Mouse (Mus musculus): ENCODE results near the gene Mfrp. TPM values are rescaled to one million over a fixed set of nuclear protein-coding genes. Genes with fewer than 3 reads are reported as not detected.
A peak's percentile ranks its signal among the peaks of the same experiment; 100 is the strongest.

Mfrp gene
- polyA plus RNA-seq, 1 experiment from 2014 or later = 0.18 TPM

DNA sequence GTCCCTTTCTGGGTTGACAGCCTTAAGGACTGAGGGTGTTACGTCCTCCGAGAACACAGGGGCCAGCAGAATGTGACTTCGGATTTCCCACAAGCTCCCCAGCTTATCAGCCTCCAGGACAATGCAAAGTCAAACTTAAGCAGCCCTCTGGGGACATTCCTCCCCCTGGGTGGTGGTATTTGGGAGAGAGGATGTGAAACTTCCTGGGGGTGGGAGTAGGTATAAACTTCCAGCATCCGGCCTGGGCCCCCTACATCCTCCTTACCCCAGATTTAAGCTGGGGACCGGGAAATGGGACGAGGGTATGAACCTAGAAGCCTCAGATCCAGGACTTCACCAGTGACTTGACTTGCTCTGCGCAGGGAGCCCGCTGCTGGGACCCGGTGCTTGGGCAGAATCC, 28.1 kb downstream of the Mfrp start:
- H3K27ac ChIP-seq (ENCODE audit: low read depth) = peak overlapping the region; percentile 89
- H3K27me3 ChIP-seq (replicated peaks; ENCODE audit: control insufficient read depth, insufficient read depth, low read length) = peaks cover 15% of the 10 kb centered on the region; the same call in 1 of the 2 replicates
- H3K4me3 ChIP-seq (ENCODE audit: low read depth, low read length) = peak overlapping the region; percentile 33
- H3K36me3 ChIP-seq (ENCODE audit: control insufficient read depth, insufficient read depth, low read length) = no peaks in the 10 kb centered on the region
- WGBS = 5% methylated on average over 9 of the region's 9 CpGs
- H3K4me1 ChIP-seq (replicated peaks; ENCODE audit: control insufficient read depth, insufficient read depth, low read length) = peaks cover 44% of the 10 kb centered on the region
- no peaks in the 10 kb centered on the region for H3K9me3 ChIP-seq (ENCODE audit: control insufficient read depth, low read length)
- DNase-seq (ENCODE audit: low spot score) (no peak), ATAC-seq (replicated peaks; ENCODE audit: low FRiP score, low TSS enrichment, low read depth) (no peak)
- H3K9ac ChIP-seq (ENCODE audit: low read length) = peak overlapping the region; percentile 43
- H3K4me2 ChIP-seq (ENCODE audit: low read length) = peak overlapping the region; percentile 81

DNA sequence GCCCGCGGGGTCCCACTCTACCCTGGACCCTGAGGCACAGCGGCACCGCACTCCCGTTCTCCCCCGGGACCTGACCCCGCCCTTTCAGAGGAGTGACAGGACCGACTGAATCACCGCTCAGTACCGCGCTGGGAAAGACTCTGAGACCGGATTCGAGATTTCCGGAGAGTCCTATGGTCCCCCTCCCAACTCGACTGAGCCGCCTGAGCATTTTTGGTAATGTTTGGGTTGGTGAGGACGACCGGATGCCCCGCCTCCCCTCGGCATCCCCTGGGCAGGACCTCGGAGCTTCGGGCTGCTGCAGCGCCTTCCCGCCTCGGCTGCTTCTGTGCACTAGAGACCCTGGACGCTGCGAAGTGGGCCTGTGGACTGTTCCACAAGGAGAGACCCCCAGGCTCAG, 28.5 kb downstream of the Mfrp start:
- H3K27ac ChIP-seq (ENCODE audit: low read depth) = peak overlapping the region; percentile 89
- no peaks in the 10 kb centered on the region for H3K36me3 ChIP-seq (ENCODE audit: control insufficient read depth, insufficient read depth, low read length)
- ATAC-seq (replicated peaks; ENCODE audit: low FRiP score, low TSS enrichment, low read depth) (peak; percentile 59), DNase-seq (ENCODE audit: low spot score) (peak; percentile 85)
- under 1% methylated on average over 27 of the region's 27 CpGs for WGBS
- peak overlapping the region; percentile 33 for H3K4me3 ChIP-seq (ENCODE audit: low read depth, low read length)
- peaks cover 46% of the 10 kb centered on the region for H3K4me1 ChIP-seq (replicated peaks; ENCODE audit: control insufficient read depth, insufficient read depth, low read length)
- H3K9ac ChIP-seq (ENCODE audit: low read length) = peak overlapping the region; percentile 43
- H3K9me3 ChIP-seq (ENCODE audit: control insufficient read depth, low read length) = no peaks in the 10 kb centered on the region
- peak overlapping the region; percentile 81 for H3K4me2 ChIP-seq (ENCODE audit: low read length)
- peaks cover 15% of the 10 kb centered on the region; the same call in 1 of the 2 replicates for H3K27me3 ChIP-seq (replicated peaks; ENCODE audit: control insufficient read depth, insufficient read depth, low read length)

DNA sequence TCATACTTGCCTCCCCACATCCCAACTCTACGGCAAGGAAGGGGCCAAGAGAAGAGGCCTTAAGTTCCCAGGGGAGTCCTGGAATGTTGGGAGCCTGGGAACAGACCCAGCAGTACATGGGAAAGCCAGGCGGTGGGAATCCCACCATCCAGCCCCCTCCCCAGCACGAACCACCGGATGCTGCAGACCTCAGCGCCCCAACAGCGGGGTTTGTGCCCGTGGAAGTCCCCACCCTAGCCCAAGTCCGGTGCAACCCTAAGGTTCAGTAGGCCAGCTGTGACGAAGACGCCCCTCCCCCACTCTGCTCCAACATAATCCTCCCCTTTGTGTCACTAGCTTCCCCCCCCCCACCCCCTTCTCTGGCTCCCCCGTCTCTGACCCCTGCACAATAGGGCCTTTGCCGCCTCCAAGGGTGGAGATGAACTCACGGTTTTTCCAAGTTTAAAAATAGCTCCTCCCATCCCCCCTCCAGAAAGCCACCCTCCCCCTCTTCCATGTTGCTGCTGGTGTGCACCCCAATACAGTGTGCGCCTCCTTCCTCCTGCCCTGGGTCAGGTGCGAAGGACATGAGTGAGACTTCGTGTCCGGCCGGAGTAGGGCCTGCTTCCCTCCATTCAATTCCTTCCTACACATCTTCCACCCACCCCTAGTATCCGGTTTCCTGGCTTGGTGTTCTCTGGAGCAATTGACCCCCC, 29.2 kb downstream of the Mfrp start:
- Histone ChIP-seq H3K36me3 (ENCODE audit: control insufficient read depth, insufficient read depth, low read length) (no peaks in the 10 kb centered on the region), H3K9me3 (ENCODE audit: control insufficient read depth, low read length) (no peaks in the 10 kb centered on the region), H3K27ac (ENCODE audit: low read depth) (peak overlapping the region; percentile 89), H3K4me2 (ENCODE audit: low read length) (peak overlapping the region; percentile 81), H3K27me3 (replicated peaks; ENCODE audit: control insufficient read depth, insufficient read depth, low read length) (peaks cover 15% of the 10 kb centered on the region; the same call in 1 of the 2 replicates), H3K9ac (ENCODE audit: low read length) (peak overlapping the region; percentile 43; the same call in 1 of the 2 replicates), H3K4me3 (ENCODE audit: low read depth, low read length) (no peak overlapping the region), H3K4me1 (replicated peaks; ENCODE audit: control insufficient read depth, insufficient read depth, low read length) (peaks cover 51% of the 10 kb centered on the region)
- 25% methylated on average over 19 of the region's 19 CpGs for WGBS
- ATAC-seq (replicated peaks; ENCODE audit: low FRiP score, low TSS enrichment, low read depth) (peak; percentile 20), DNase-seq (ENCODE audit: low spot score) (no peak)

DNA sequence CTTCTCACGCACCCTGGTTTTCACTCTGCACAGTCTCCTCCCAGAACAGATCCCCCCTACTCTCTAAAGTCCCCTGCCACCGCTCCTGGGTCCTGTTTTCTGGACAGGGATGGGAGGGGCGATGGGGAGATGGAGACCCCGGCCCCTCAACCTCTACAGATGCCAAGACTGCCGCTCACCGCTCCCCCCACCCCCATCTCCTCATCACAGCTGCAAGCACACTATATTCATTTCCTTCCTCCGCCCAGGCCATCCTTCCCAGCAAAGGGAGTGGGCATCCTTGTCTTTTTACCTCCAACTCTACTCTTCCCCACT, 29.7 kb downstream of the Mfrp start:
- Histone ChIP-seq H3K27ac (ENCODE audit: low read depth) (peak overlapping the region; percentile 89; the same call in 1 of the 2 replicates), H3K4me3 (ENCODE audit: low read depth, low read length) (no peak overlapping the region), H3K4me2 (ENCODE audit: low read length) (peak overlapping the region; percentile 81; the same call in 1 of the 2 replicates), H3K9ac (ENCODE audit: low read length) (no peak overlapping the region), H3K36me3 (ENCODE audit: control insufficient read depth, insufficient read depth, low read length) (no peaks in the 10 kb centered on the region), H3K9me3 (ENCODE audit: control insufficient read depth, low read length) (no peaks in the 10 kb centered on the region), H3K4me1 (replicated peaks; ENCODE audit: control insufficient read depth, insufficient read depth, low read length) (peaks cover 55% of the 10 kb centered on the region), H3K27me3 (replicated peaks; ENCODE audit: control insufficient read depth, insufficient read depth, low read length) (peaks cover 19% of the 10 kb centered on the region; the same call in 1 of the 2 replicates)
- ATAC-seq (replicated peaks; ENCODE audit: low FRiP score, low TSS enrichment, low read depth) = no peak
- WGBS = 43% methylated on average over 7 of the region's 7 CpGs
- no peak for DNase-seq (ENCODE audit: low spot score)

DNA sequence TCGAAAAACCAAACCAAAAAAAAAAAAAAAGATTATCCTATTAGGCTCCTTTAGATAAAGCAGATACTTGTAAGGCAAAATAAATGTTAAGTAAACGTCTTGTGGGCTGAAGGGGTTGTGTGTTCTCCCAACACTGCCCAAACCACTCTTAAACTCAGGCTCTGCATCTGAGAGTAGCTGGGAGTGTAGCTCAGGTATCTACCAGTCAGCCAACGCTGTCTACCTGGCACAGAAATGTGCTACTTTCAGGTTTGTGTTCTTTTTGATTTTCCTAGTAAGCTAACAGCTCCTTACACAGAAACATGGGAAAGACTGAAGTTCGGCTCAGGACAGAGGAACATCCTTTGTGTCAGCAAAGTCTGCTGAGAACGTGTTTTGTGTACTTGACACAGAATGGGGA, 30.7 kb downstream of the Mfrp start:
- H3K4me1 ChIP-seq (replicated peaks; ENCODE audit: control insufficient read depth, insufficient read depth, low read length) = peaks cover 54% of the 10 kb centered on the region
- ATAC-seq (replicated peaks; ENCODE audit: low FRiP score, low TSS enrichment, low read depth) (no peak), DNase-seq (ENCODE audit: low spot score) (no peak)
- WGBS = 56% methylated on average over 5 of the region's 5 CpGs
- no peak overlapping the region for H3K4me3 ChIP-seq (ENCODE audit: low read depth, low read length)
- H3K9me3 ChIP-seq (ENCODE audit: control insufficient read depth, low read length) = no peaks in the 10 kb centered on the region
- no peak overlapping the region for H3K9ac ChIP-seq (ENCODE audit: low read length)
- no peak overlapping the region for H3K27ac ChIP-seq (ENCODE audit: low read depth)
- no peak overlapping the region for H3K4me2 ChIP-seq (ENCODE audit: low read length)
- H3K27me3 ChIP-seq (replicated peaks; ENCODE audit: control insufficient read depth, insufficient read depth, low read length) = peaks cover 19% of the 10 kb centered on the region; the same call in 1 of the 2 replicates
- peaks cover 2% of the 10 kb centered on the region; the same call in 1 of the 2 replicates for H3K36me3 ChIP-seq (ENCODE audit: control insufficient read depth, insufficient read depth, low read length)

DNA sequence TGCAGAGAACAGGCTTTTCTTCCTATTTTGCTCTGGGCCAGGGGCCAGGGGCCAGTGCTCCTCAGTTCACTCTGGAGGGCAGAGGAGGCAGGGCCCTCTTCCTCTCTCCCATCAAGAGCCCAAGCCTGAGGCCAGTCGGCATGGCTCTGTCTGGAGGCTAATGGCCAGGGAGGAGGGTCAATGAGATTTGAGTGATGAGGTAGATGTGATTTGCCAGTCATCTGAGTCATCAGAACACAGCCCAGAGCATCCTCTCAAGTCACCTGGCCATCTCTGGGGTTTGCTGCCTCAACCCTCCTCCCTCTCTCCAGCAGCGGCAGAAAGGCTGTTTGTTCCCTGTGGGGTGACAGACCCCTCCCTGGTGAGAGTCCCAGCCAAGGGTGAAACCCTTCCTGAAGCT, 31.8 kb downstream of the Mfrp start:
- Histone ChIP-seq H3K9ac (ENCODE audit: low read length) (0 out of 2 replicates have a peak overlapping the region, but pooled peaks have one; percentile 3), H3K4me1 (replicated peaks; ENCODE audit: control insufficient read depth, insufficient read depth, low read length) (peaks cover 54% of the 10 kb centered on the region), H3K9me3 (ENCODE audit: control insufficient read depth, low read length) (no peaks in the 10 kb centered on the region), H3K4me2 (ENCODE audit: low read length) (peak overlapping the region; percentile 56), H3K4me3 (ENCODE audit: low read depth, low read length) (peak overlapping the region; percentile 60), H3K36me3 (ENCODE audit: control insufficient read depth, insufficient read depth, low read length) (peaks cover 4% of the 10 kb centered on the region; the same call in 1 of the 2 replicates), H3K27me3 (replicated peaks; ENCODE audit: control insufficient read depth, insufficient read depth, low read length) (peaks cover 19% of the 10 kb centered on the region; the same call in 1 of the 2 replicates), H3K27ac (ENCODE audit: low read depth) (peak overlapping the region; percentile 75; the same call in 1 of the 2 replicates)
- 17% methylated on average over 2 of the region's 2 CpGs for WGBS
- DNase-seq (ENCODE audit: low spot score) (no peak), ATAC-seq (replicated peaks; ENCODE audit: low FRiP score, low TSS enrichment, low read depth) (no peak)

DNA sequence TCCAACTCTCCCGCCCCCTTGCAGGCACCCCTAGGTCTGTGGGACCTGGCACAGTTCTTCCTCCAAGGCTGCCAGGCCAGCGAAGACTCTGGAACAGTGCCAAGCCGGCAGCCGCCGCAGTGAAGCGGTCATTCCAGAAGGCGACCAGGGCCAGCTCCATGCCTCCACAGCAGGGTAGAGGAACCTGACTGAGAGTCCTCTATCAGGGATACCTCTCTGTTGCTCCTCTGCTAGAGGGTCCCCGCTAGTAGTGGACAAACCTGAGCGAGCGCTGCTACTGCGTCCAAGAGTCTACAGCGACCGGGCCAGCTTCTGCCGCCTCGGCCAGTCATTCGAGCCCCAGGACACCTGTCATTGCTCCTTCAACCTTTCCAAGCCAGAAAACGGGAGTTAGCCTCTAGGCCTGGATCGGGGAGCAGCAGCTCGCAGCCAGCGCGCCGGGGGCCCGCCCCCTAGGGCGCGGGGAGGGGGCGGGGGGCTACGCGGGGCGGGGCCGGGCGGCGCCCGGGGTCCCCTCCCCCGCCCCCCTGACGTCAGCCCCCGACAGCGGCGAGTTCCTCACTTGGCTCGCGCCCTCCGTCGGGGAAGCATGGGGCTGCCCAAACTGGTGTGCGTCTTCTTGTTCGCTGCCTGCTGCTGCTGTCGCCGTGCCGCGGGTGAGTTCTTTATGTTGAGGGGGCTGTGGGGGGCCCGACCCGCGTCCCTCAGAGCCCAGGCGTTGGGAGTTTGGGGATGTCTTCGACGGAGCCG, 32.7 kb downstream of the Mfrp start, which contains the start of gene Mcam:
Gene Mcam, plus strand, starts transcription at position 369 of the 750 bp plus-strand sequence.
- H3K27me3 ChIP-seq (replicated peaks; ENCODE audit: control insufficient read depth, insufficient read depth, low read length) = peaks cover 19% of the 10 kb centered on the region; the same call in 1 of the 2 replicates
- no peaks in the 10 kb centered on the region for H3K9me3 ChIP-seq (ENCODE audit: control insufficient read depth, low read length)
- H3K4me2 ChIP-seq (ENCODE audit: low read length) = peak within 1 kb of the TSS; percentile 56
- DNase-seq (ENCODE audit: low spot score) (peak; percentile 81), ATAC-seq (replicated peaks; ENCODE audit: low FRiP score, low TSS enrichment, low read depth) (peak; percentile 64)
- H3K36me3 ChIP-seq (ENCODE audit: control insufficient read depth, insufficient read depth, low read length) = peaks cover 12% of the 10 kb centered on the region
- peak within 1 kb of the TSS; percentile 62 for H3K9ac ChIP-seq (ENCODE audit: low read length)
- H3K27ac ChIP-seq (ENCODE audit: low read depth) = peak within 1 kb of the TSS; percentile 75
- peak within 1 kb of the TSS; percentile 60 for H3K4me3 ChIP-seq (ENCODE audit: low read depth, low read length)
- H3K4me1 ChIP-seq (replicated peaks; ENCODE audit: control insufficient read depth, insufficient read depth, low read length) = peaks cover 52% of the 10 kb centered on the region
- WGBS = 2% methylated on average over 34 of the region's 55 CpGs

DNA sequence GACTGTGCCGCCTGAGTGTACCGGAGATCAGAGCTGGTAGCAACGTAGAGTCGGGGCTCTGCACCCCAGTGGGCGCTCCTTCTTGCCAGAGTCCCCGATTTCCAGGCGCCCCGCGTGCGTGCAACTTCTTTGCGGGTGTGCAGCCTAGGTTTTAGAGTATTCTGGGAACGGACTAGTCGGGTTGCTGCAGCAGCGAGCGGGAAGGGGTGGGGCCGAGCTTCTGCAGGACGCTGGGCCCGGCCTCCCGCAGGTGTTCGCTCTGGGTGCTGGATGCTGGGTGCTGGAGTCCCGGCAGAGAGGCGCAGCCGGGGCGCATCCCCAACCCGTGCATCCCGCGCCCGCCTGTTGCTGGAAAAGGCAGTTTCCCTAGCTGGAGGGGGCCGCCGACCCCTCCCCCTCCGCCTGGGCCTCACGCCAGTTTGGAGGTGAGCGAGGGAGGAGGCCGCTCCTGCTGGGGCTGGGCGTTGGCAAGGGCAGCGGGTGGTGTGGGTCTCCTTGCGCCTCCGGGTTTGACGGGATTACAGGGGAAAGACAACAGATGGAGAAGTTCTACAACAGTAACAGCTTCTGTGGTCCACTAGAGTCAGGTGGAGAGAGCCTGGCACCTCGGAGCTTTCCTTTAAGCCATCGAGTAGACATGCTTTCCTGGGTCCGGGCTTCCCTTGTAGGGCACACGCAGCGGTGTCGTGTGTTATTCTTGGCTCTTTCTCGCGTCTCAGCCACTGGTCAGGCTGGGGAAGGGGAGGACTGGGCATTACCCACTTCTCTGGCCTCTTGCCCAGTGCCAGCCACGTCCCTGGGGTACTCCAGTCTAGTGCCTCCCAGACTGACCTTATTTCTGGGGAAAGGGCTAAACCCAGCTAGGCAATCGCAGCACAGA, 33.6 kb downstream of the Mfrp start:
- H3K4me1 ChIP-seq (replicated peaks; ENCODE audit: control insufficient read depth, insufficient read depth, low read length) = peaks cover 45% of the 10 kb centered on the region
- H3K9ac ChIP-seq (ENCODE audit: low read length) = peak overlapping the region; percentile 62
- peaks cover 19% of the 10 kb centered on the region; the same call in 1 of the 2 replicates for H3K27me3 ChIP-seq (replicated peaks; ENCODE audit: control insufficient read depth, insufficient read depth, low read length)
- peak overlapping the region; percentile 60 for H3K4me3 ChIP-seq (ENCODE audit: low read depth, low read length)
- peak; percentile 85 for DNase-seq (ENCODE audit: low spot score)
- no peaks in the 10 kb centered on the region for H3K9me3 ChIP-seq (ENCODE audit: control insufficient read depth, low read length)
- ATAC-seq (replicated peaks; ENCODE audit: low FRiP score, low TSS enrichment, low read depth) = peak; percentile 16; the same call in 1 of the 2 replicates
- H3K4me2 ChIP-seq (ENCODE audit: low read length) = peak overlapping the region; percentile 56
- peaks cover 21% of the 10 kb centered on the region for H3K36me3 ChIP-seq (ENCODE audit: control insufficient read depth, insufficient read depth, low read length)
- WGBS = 3% methylated on average over 49 of the region's 49 CpGs
- H3K27ac ChIP-seq (ENCODE audit: low read depth) = peak overlapping the region; percentile 75
